In genomic region chr13:104518312-104519005, GRCm38 (mm10) we compare ENCODE assay signal across 8 mouse cellular contexts.
A peak's percentile ranks its signal among the peaks of the same experiment; 100 is the strongest.
DNase-seq lines count a peak whose midpoint lies in the region; ATAC-seq lines count a peak whose summit lies in the region.

No protein-coding gene starts in this region.

- peak; percentile 90 for DNase-seq in Muller cell, postnatal 12 days (ENCODE audit: inconsistent ontology term)
- peak; percentile 85 to 95 for DNase-seq in cerebellum, postnatal 4 days (ENCODE audit: low spot score in 2 of 2)
- DNase-seq in gastrocnemius, adult 18-20 months (ENCODE audit: low spot score) = peak; percentile 84
- peak; percentile 93 for DNase-seq in hindbrain, embryonic 14.5 days (ENCODE audit: low spot score)
- peak; percentile 88 to 93 for DNase-seq in layer of hippocampus, postnatal 14 days (ENCODE audit: low spot score in 2 of 2)
- peak; percentile 64 for DNase-seq in retina, postnatal 7 days (ENCODE audit: low read depth, low spot score)

- H3K27me3 ChIP-seq in hindbrain, embryonic 14.5 days (ENCODE audit: control insufficient read depth, insufficient read depth, low read length) = no peaks in the 10 kb centered on the region
- no peaks in the 10 kb centered on the region for H3K27me3 ChIP-seq in lung, embryonic 15.5 days

- peak; percentile 97 for ATAC-seq in hindbrain, embryonic 14.5 days (ENCODE audit: low FRiP score)
- peak; percentile 94 for ATAC-seq in lung, embryonic 15.5 days (ENCODE audit: borderline replicate concordance, extremely low read depth, low FRiP score, low TSS enrichment)
- ATAC-seq in CD4-positive, CD25-positive, alpha-beta regulatory T cell, adult 4 months = no peak

- H3K4me3 ChIP-seq in hindbrain, embryonic 14.5 days (replicated peaks; ENCODE audit: low read length) = peak overlapping the region; percentile 29
- peak overlapping the region; percentile 27 for H3K4me3 ChIP-seq in lung, embryonic 15.5 days

- 0 out of 2 replicates have a peak, but pooled peaks cover 3% of the 10 kb centered on the region for H3K9me3 ChIP-seq in hindbrain, embryonic 14.5 days (ENCODE audit: control insufficient read depth, low read length)
- no peaks in the 10 kb centered on the region for H3K9me3 ChIP-seq in lung, embryonic 15.5 days

- no peaks in the 10 kb centered on the region for H3K36me3 ChIP-seq in hindbrain, embryonic 14.5 days (replicated peaks; ENCODE audit: control insufficient read depth, insufficient read depth)
- no peaks in the 10 kb centered on the region for H3K36me3 ChIP-seq in lung, embryonic 15.5 days

- 2% methylated on average over 19 of the region's 19 CpGs for WGBS in hindbrain, embryonic 14.5 days
- WGBS in lung, embryonic 15.5 days = 15% methylated on average over 19 of the region's 19 CpGs

- H3K4me1 ChIP-seq in hindbrain, embryonic 14.5 days (replicated peaks; ENCODE audit: control insufficient read depth, insufficient read depth, low read length) = peaks cover 9% of the 10 kb centered on the region; the same call in 1 of the 2 replicates
- H3K4me1 ChIP-seq in lung, embryonic 15.5 days = peaks cover 10% of the 10 kb centered on the region; the same call in 1 of the 2 replicates

- H3K9ac ChIP-seq in hindbrain, embryonic 14.5 days = peak overlapping the region; percentile 71
- peak overlapping the region; percentile 29; the same call in 1 of the 2 replicates for H3K9ac ChIP-seq in lung, embryonic 15.5 days

- H3K4me2 ChIP-seq in hindbrain, embryonic 14.5 days (replicated peaks) = peak overlapping the region; percentile 67
- H3K4me2 ChIP-seq in lung, embryonic 15.5 days = peak overlapping the region; percentile 58

- H3K27ac ChIP-seq in hindbrain, embryonic 14.5 days = peak overlapping the region; percentile 94
- peak overlapping the region; percentile 84 for H3K27ac ChIP-seq in lung, embryonic 15.5 days
